Mouse (Mus musculus): ENCODE data around the gene Tmem212.

GRCm38 (mm10) chr3:27839231-27839630 is 56.9 kb downstream of the Tmem212 start:
- TF ChIP-seq CTCF (conservative IDR thresholded peaks at IDR 0.05; ENCODE audit: low read length): no peak
- TF ChIP-seq NANOG (IDR thresholded peaks at IDR 0.05; ENCODE audit: borderline replicate concordance, low read length): no peak
- TF ChIP-seq POU5F1 (IDR thresholded peaks at IDR 0.05; ENCODE audit: borderline replicate concordance, low read length): no peak

Measured in E14TG2a.4 (cell line).